Mouse (Mus musculus) frontal cortex, adult 2 months (tissue): Measurements from ENCODE around the gene Mapt. TPM values are rescaled to one million over a fixed set of nuclear protein-coding genes. Genes with fewer than 3 reads are reported as not detected.
A peak's percentile ranks its signal among the peaks of the same experiment; 100 is the strongest.

Experiments used
- DNase-seq, 2 experiments: peaks; one replicate each; pipeline ENCODE4 v3.0.0; 2022; ENCODE audit warnings: low spot score in 1 of 2; ENCODE audit errors: extremely low spot score in 1 of 2
- polyA plus RNA-seq: library from polyadenylated mRNA; depleted of rRNA; stranded (reverse); fragments of >200 nt; gene quantifications from 2 replicates; pipeline ENCODE4 v1.2.3, GENCODE M21; 2012

Mapt gene
- polyA plus RNA-seq, 1 experiment = 232 TPM

DNA sequence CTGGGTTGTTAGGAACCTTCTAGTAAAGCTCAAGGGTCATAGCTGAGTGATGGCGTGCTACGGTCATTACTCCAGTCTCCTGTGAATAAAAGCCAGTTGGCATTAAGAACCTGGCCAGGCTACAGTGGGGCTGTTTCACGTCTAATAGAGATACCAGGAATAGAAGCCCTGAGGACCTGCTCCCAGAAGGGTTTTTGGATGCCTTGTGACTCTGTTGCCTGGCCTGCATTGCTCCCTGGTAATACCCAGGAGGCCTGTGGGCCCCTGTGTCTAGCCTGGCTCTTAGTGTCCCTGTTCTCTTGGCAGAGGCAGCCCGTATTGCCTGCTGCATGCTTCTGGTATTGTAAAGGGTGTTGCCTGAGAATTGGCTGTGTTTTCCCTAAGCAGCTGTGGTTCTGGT is 75.9 kb downstream of the Mapt start:
- DNase-seq = no peak

- DNase-seq = no peak
Measured at GRCm38 (mm10) chr11:104309377-104310225, 78.4 kb downstream of the Mapt start.

DNA sequence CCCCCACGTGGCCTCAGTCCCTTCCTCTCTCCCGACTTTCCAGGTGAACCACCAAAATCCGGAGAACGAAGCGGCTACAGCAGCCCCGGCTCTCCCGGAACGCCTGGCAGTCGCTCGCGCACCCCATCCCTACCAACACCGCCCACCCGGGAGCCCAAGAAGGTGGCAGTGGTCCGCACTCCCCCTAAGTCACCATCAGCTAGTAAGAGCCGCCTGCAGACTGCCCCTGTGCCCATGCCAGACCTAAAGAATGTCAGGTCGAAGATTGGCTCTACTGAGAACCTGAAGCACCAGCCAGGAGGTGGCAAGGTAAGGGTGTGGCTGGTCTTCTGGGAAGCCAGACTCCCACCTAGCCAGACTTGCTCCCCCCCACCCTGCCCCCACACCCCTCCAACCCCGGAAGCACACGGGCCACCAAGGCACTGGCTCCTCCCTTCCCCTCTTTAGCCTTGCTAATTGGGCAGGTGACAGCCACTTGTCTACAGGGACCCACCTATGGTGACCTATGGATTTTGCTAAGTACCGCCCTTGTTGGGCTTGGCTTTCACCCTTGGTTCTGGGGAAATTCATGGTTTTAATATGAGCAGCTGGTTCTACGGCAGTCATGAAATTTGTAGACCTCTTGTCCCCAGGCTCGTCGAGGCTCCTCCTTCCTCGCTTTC is 79.2 kb downstream of the Mapt start:
- no peak for DNase-seq

DNA sequence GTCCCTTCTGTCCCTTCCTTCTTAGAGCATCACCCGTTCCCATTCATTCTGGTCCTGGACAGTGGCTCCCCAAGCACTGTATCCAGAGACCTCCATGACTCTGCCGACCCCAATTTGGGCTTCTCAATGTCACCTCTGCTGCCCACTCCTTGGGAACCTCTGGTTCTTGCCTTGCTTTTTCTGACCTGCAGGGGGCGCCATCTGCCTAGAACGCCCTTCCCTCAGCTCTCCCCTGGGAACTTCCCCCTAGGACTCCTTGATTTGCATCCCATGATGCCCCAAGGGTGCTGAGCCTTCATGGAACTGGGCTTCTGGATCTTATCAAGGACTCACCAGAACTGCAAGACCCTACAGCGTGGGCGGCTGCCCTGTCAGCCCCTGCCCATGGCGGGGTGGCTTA is 80.5 kb downstream of the Mapt start:
- no peak for DNase-seq

GRCm38 (mm10) chr11:104315703-104316102 is 84.5 kb downstream of the Mapt start:
- DNase-seq = peak in 1 of 2 experiments; percentile 87

DNA sequence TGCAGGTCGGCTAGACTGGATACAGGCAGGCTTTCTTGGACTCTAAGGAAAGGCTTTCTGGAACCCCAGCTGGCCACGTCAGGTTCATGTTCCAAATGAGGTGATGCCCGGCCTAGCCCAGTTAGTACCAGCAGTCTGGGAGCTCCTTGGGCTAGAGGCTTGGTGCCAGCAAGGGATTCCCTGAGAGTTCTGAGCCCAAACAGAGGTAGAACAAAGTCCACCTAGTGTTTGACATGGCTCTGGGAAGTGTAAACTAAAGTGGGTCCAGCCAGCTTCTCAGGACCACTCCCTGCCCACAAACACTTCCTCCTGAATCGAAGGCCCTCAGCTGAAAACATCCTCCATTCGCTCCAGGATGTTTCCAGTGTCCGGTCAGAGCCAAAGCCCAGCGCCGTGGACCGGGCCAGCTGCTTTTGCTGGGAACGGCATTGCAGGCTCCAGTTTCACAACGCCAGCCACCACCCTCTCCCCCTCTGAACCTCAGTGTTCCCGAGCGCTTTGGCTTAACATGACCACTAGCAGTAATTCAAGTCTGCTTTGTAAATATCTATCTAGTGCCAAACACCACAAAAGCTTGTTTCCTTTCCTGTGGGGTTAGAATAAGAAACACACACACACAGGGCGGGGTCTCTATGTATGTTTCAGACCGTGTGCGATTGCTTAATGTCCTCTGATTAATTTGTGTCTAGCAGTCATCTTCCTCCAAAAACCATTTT is 85.7 kb downstream of the Mapt start:
- DNase-seq = no peak

- DNase-seq = no peak
Measured at GRCm38 (mm10) chr11:104317631-104318030, 86.4 kb downstream of the Mapt start.

DNA sequence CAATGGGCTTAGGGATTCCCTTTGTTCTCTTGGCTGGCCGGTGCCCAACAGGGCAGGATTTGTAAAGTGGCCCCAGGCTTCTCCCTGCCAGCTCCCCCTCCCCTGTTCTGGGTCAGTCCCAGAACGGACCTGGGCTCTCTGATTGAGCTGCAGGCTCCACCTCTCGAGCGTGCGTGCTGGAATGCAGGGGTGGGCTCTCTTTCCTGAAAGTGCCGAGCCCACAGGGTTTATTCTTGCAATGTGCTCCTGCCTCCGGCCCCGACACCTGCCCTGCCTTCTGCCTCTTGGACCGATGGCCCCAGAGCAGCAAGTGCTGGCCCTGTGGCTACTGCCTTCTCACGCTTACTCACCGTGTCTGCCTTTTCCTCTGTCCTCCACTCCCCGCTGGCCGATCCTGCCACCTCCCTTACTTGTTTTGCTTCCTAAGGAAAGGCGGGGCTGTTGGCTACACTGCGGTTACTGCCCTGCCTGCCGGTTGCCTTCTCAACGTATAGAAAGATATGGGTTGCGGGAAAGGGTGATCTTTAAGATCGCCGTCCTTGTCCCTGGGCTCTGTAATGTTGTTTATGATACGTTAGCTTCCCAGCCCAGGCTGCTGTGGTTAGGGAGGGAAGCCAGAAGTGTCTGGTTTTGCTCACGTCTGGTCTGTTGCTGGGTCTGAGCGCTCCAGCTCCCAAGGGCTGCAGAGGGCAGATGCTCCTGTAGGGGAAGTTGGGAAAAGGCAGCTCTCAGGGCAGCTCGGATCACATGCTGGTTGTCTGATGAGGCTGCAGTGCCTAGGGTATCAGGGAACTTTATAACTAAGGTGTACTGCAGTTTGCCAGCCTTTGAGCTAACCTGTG is 88.0 kb downstream of the Mapt start:
- no peak for DNase-seq

DNA sequence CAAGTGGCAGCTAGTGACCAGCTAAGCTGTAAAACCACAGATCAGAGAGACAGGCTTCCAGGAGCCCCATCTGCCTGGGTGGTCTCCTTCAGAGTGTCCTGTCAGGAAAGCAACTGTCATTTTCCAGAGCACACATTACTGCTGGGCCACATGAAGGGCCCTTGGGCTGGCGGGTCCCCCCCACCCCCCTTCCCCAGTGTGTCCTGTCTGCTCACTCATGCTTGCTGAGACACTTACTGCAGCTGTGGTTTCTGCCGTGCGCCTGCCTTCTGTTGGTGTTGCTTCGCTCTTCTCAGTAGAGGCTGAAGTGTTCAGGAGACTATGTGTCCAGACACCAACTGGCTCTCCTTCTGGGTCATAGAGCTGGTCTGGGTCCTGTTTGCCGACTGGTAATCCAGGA is 89.3 kb downstream of the Mapt start:
- DNase-seq = no peak

DNA sequence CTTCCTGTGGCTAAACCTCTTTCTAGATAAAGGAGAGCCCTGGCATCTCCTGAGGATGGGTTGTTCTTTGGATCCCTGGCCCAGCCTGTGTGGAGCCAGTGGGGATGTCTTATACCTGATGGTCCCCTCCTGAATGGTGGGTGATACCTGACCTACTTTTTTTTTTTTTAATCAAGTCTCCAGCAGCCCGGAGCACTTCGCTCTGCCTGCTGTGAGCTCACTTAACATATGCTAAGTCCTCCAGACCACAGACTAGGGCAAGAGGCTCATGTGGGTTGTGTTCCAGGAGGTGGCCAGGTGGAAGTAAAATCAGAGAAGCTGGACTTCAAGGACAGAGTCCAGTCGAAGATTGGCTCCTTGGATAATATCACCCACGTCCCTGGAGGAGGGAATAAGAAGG is 91.0 kb downstream of the Mapt start:
- DNase-seq = no peak

DNA sequence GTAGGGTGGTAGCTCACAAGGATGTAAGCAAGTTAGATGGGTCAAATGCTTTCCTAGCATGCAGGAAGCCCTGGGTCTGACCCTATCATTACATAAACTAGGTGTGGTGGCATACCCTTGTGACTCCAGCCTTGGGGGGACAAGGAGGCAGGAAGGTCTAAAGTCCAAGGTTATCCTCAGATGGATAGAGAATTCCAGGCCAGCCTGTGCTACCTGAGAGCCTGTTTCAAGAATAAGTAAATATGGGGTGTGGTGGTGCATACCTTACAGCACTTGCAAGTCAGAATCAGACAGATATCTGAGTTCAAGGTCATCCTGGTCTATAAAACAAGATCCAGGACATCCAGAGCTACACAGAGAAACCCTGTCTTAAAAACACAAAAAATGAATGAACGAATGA is 96.3 kb downstream of the Mapt start:
- DNase-seq = no peak

DNA sequence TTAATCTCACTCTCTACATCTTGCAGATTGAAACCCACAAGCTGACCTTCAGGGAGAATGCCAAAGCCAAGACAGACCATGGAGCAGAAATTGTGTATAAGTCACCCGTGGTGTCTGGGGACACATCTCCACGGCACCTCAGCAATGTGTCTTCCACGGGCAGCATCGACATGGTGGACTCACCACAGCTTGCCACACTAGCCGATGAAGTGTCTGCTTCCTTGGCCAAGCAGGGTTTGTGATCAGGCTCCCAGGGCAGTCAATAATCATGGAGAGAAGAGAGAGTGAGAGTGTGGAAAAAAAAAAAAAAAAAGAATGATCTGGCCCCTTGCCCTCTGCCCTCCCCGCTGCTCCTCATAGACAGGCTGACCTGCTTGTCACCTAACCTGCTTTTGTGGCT is 96.8 kb downstream of the Mapt start:
- no peak for DNase-seq

GRCm38 (mm10) chr11:104329185-104329926 is 98.2 kb downstream of the Mapt start:
- DNase-seq = no peak

- DNase-seq = no peak
Measured at GRCm38 (mm10) chr11:104330151-104330550, 99.0 kb downstream of the Mapt start.

DNA sequence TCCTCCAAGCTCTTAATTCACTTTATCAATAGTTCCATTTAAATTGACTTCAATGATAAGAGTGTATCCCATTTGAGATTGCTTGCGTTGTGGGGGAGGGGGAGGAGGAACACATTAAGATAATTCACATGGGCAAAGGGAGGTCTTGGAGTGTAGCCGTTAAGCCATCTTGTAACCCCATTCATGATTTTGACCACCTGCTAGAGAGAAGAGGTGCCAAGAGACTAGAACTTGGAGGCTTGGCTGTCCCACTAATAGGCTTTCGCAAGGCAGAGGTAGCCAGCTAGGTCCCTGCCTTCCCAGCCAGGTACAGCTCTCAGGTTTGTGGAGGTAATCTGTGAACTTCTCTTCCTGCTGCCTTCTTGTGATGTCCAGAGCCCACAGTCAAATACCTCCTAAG is 100.0 kb downstream of the Mapt start:
- no peak for DNase-seq

DNA sequence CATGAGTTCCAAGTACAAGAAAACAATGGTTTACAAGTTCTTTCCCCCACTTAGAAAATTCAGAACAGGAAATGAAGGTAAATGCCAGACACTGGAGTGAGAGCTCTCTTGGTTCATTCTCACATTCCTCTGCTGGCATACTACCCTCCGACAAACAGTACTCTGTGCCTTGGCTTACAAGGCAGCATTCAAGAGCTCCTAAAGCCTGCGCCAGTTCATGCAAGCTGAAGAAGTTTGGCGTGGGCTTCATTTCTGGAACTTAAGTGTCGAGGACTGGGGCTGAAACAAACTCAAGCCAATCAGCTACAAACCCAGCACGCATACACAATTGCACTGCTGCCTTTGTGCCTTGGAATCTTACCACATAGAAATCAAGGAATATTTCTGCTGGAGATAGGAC is 100.9 kb downstream of the Mapt start:
- peak in 1 of 2 experiments; percentile 58 for DNase-seq

GRCm38 (mm10) chr11:104334115-104334514 is 102.9 kb downstream of the Mapt start:
- no peak for DNase-seq

- no peak for DNase-seq
Measured at GRCm38 (mm10) chr11:104334946-104335345, 103.8 kb downstream of the Mapt start.

GRCm38 (mm10) chr11:104346931-104347330 is 115.7 kb downstream of the Mapt start:
- DNase-seq = peak in 1 of 2 experiments; percentile 49

DNA sequence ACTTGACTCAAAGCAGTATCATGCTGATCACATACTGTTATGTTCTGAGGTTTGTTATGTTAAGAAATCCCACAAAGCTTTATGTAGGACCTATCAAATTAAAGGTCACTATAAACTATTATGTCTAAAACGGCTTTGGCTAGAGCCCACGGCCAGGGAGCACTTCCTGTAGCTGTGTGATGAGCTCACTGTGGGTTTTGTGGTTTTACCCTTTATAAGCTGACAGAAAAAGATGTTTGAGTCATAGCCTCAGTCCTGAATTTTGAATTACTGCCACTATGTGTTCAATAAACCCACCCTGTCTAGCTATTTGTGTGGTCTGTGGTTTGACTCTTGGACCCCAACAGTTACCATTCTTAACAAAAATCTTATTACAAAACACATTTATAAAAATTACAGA is 130.6 kb downstream of the Mapt start:
- DNase-seq = no peak
